Mouse (Mus musculus): ENCODE measurements at regions not wholly inside any gene's neighbourhood (a gene's known extent, or its start where the extent isn't known, plus 50 kb on each side); places are given as distances from the start of the nearest gene placed in this dataset.

- TF ChIP-seq CTCF (IDR thresholded peaks at IDR 0.05; ENCODE audit: control insufficient read depth, insufficient read depth, insufficient read length) = no peak
- no peak for TF ChIP-seq USF1 (IDR thresholded peaks at IDR 0.05; ENCODE audit: low read depth)
- no peak for TF ChIP-seq FOSL1 (IDR thresholded peaks at IDR 0.05; ENCODE audit: insufficient read depth, low read length, poor library complexity, severe bottlenecking)
- TF ChIP-seq MAX (IDR thresholded peaks at IDR 0.05) = no peak
- no peak for TF ChIP-seq MYOD1 (IDR thresholded peaks at IDR 0.05; ENCODE audit: control insufficient read depth, insufficient read length, low read depth)
Measured at GRCm38 (mm10) chr12:93151530-93151929, 1302.6 kb upstream of the Sel1l start.

Measured in C2C12 (cell line).